Mouse (Mus musculus) adrenal gland, postnatal 0 days (tissue): ENCODE measurements around the gene Sec24c. TPM values are rescaled to one million over a fixed set of nuclear protein-coding genes. Genes with fewer than 3 reads are reported as not detected.

Experiments
- microRNA-seq: library from miRNA; unstranded; fragments of <30 nt; microRNA quantifications from one replicate; pipeline ENCODE4, GENCODE M21; 2016; ENCODE audit warnings: borderline replicate concordance; ENCODE audit not compliant: insufficient number of aligned reads
- polyA plus RNA-seq: library from polyadenylated mRNA; unstranded; fragments of >200 nt; fragmentation: Nextera tagmentation; extraction: Ambion mirVana; gene quantifications from 2 replicates; pipeline ENCODE4 v1.2.1, GENCODE M21; 2015

Sec24c gene
- polyA plus RNA-seq = 30.9 and 45.5 TPM in 2 replicates

DNA sequence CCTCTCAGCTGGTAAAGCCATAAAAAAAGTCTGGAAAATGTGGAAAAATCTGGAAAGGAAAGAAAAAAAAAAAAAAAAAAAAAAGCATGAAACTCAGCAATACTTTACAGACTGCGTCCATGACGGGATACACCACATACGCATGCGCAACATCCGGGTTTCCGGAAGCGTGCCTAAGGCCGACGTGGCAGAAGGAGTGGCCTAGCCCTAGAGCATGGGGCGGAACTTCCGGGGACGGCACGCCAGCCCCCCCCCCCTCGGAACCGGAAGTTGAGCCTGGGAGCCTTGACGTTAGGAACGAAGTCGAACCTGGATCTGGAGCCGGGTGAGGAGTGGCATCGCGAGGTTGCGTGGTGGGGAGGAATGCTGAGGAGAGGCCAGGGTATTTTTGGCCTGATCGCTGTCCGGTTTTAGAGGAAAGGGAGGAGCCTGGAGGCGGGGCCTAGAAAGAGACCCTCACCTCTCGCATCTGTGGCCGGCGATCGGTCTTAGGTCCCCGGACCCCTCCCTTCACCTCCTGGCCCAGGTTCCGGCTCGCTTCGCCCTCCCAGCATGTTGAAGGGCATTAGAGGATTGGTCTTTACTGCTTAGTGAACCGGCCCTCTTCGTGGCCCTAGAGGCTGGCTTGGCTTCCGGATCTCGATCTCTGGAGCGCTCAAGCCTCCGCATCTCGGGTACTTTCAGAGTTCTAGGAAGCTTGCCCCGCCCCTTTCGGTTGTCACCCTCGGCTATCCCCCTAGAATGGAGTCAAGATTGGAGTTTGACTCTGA is at the start of gene Sec24c:
Gene Sec24c (plus strand): TSS at position 245 of the 770 bp plus-strand sequence.

DNA sequence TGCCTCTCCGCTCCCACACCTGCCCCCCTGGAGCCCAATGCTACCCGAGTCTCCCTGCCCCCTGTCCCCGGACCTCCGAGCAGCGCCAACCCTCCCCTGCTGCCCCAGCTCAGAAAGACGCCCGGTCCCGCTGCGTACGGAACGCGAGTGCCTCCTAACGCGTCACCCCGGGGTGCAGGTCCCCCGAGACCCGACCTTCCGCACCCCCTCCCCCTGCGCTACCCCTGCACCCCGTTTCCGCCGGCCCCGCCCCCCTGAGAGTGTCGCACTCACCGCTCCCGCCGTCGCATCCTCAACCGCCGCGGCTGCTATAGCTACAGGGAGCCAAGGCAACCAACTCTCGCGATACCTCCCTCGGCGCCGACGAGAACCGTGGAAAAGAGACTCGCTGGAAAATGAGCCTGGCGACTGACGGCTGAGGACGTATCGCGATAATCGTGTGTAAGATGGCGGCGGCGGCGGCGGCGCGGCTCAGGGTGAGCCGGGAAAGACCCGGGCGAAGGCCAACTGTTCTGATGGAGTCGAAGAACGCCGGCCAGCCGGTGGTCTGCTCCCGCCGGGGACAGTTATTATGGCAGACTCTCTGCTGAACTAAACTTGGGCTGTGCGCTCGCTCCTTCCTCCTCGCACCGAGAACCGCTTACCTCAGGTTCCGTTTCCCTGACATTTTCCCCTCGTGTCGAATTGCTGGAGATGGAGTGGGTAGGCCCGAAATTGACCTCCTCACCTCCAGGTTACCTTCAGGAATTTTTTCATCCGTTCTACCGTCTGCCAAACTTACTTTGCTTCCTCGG is 33.3 kb upstream of the Sec24c start, which contains the start of gene Usp54:
Gene Usp54 (minus strand): TSS at position 420 of the 794 bp plus-strand sequence.

DNA sequence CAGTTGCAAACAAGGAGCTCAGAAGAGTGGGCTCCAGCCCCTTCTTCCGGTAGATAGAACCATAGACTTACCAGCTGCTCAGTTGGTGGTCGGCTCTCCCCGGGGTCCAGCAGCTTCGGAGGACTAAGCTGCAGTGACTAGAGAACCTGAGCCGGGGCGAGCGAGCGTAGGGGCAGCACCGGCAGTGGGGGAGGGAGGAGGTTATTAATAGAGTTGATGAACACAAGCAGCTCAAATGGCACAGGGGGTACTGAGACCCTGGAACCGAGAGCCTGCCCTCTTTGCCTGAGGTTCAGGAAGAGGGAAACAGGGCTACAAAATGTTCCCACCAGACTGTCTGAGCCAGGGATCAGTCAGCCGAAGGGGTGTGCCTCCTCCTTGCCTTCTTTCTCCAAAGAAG is 17.7 kb upstream of the Sec24c start, which contains the start of gene Myoz1:
Gene Myoz1 (minus strand): TSS at position 180 of the 400 bp plus-strand sequence.

DNA sequence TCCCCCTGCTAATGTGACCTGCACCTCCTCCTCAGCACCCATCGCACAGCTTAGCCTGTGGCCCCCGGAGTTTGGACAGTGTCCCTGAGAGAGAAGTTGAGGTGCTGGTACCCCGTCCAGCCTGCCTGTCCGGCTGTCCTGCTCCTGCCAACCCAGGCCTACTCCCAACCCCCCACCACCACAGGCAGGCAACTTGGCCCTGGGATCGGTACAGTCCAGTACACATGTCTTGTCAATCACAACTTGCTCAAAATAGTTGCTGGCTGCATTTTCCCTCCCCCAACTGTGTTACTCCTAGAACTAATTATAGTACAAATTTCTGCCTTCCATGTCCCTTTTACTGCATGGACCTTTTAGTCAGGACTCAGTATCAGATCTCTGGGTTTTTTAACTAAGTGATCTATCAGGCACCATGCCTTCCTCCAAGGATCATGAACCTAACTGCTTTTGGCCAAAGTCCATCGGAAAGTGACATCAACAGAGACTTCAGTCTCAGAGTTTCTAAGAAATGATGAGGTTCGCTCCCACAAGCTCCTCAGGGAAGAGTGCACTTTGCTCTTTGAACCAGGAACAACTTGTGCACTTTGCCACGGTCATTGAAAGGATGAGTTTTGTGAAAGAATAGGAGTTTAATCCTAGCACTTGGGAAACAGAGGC is 5.8 kb upstream of the Sec24c start, which contains the start of gene Synpo2l:
Gene Synpo2l (minus strand): TSS at position 201 of the 657 bp plus-strand sequence.

DNA sequence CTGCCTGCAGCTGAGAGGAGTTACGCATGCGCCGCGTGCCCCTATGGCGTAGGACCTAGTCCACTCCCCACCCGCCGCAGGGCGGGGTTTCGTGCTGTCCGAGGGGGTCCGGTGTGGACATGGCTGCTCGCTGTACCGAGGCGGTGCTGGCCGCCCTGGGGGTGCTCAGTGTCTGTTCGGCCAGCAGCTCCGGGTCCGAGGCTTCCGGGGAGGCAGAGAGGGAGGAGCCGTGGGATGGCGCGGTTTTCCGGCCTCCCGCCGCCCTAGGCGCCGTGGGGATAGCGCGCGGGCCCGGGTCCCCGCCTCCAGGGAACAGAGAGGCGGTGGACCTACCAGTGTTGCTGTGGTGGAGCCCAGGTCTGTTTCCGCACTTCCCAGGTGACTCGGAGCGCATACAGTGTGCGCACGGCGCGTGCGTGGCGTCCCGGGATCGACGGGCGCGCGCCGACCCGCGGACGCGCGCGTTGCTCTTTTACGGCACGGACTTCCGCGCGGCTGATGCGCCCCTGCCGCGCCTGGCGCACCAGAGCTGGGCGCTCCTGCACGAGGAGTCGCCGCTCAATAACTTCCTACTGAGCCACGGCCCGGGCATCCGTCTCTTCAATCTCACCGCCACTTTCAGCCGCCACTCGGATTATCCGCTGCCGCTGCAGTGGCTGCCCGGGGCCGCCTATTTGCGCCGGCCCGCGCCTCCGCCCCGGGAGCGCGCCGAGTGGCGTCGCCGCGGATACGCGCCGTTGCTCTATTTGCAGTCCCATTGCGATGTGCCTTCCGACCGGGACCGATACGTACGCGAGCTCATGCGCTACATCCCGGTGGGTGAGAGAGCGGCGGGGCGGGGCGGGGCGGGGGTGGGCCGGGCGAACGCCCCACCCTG is 21.0 kb downstream of the Sec24c start, which contains the start of gene Fut11:
Gene Fut11 (plus strand): TSS at position 85 of the 877 bp plus-strand sequence.

DNA sequence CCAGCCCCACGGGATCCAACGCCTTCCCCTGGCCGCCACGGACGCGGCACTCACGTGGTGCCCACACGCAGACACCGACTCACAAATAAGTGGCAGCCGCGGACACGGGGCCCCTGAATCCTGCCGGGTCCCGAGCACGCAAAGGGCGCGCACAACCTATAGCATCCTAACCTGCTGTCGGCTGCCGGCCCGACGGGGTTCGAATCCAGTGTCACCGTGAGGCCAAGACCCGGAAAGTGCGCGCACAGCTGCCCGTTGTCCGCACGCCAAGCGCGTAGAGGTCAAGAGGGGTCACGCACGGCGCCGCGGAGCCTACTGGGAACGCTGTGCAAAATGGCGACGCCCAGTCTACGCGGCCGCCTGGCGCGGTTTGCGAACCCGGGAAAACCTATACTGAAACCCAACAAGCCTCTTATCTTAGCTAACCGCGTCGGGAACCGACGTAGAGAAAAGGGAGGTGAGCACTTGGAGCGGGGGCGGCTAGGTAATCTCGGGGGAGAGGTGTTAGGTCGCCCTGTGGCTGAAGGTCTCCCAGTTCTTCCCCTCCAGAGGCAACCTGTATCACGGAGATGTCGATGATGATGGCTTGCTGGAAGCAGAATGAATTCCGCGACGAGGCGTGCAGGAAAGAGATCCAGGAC is 28.8 kb downstream of the Sec24c start, which contains the start of gene Chchd1:
Gene Chchd1 (plus strand): TSS at position 266 of the 641 bp plus-strand sequence.

DNA sequence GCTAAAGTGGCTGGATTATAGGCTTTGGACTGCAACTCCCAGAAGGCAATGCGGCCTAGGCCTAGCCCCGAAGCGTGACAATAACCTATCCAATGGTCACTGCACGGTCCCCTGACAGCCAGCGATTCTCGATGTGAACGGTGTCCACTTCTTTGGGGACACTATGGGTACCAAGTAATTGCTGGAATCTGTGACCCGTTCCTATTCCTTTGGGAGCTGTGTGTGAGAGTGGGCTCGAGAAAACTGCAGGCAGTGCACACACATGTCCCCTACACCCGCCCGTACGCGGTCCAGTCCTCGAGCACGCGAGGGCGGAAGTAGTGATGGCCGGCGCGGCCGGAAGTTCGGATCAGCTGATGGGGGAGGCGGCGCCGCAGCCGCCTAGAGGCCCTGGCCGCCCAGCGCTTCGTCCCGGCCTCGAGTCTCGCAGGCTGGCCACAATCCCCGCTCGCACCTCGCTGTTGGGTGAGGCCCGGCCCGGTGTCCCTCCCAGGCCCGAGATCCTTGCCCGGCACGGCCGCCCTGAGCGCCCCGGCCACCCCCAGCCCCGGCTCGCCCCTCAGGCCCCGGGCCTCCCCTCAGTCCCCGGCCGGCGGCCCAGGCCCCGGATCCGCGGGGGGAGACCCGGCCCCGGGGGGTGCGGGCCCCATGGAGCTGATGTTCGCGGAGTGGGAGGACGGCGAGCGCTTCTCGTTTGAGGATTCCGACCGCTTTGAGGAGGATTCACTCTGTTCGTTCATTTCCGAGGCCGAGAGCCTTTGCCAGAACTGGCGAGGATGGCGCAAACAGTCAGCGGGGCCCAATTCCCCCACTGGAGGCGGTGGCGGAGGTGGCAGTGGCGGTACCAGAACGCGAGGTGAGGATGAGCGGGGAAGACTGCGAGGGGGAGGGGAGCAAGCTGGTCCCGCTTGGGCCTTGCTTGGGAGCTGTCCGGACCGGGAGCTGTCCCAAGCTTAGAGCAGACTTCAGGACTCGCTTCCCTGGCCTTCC is 33.4 kb downstream of the Sec24c start, which contains the start of gene Zswim8:
Gene Zswim8 (plus strand): TSS at position 352 of the 990 bp plus-strand sequence.

DNA sequence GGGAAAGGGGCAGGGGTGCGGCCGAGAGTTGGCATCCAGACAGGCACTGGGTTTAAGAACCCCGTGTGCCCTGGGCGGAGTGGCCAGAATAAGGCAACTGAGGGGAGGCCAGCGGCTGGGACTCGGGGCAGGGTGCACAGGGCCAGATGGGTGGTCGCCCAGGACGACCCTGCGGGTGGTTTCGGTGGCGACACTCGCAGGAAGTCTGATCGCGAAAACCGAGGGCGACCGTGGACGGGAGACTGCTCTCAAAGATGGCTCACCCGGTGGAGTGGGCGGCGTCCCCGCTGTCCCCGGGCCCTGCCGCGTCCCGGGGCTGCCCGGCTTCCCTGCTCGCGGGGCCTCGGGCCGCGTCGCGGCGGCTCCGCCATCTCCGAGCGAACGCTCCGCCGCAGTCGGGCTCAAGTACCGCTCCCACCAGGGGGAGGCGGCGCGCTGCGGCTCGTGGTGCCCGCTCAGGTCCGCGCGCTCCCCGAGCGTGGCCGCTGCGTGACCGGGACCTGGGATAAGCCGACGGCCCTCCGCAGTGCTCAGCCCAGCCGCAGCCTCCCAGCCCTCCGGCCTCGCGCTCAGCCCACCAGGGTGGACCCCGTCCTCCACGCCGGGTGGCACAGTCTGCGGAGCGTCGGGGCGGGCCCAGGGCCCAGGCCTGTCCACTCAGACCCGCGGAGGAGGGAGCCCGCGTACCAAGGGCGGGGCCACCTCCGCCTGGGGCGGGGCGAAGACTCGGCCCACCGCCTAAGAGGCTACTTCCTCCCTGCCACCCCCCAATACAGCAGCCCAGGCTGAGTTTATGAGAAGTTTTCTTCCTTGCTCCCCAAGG is 60.1 kb downstream of the Sec24c start, which contains the start of gene Ndst2:
Gene Ndst2 (minus strand): TSS at position 611 of the 823 bp plus-strand sequence.

Small RNA genes lying within 50 kb of the gene (microRNA-seq; reads per million reads assigned to microRNA genes)
- gene Mir6946 = not detected

Other genes starting within 250 kb of the Sec24c start
- 1.4 and 1.7 TPM in 2 replicates for gene Cfap70, start 222.1 kb upstream of the Sec24c start, polyA plus RNA-seq
- gene Anxa7, start 194.2 kb upstream of the Sec24c start, polyA plus RNA-seq = 43.4 and 69.8 TPM in 2 replicates
- 0.35 TPM in 2 replicates for gene Mss51, start 177.4 kb upstream of the Sec24c start, polyA plus RNA-seq
- gene Ppp3cb, start 127.7 kb upstream of the Sec24c start, polyA plus RNA-seq = 29.0 and 31.8 TPM in 2 replicates
- gene Usp54, start 33.2 kb upstream of the Sec24c start, polyA plus RNA-seq = 2.5 and 3.9 TPM in 2 replicates
- gene Myoz1, start 17.8 kb upstream of the Sec24c start, polyA plus RNA-seq = 1.9 and 5.8 TPM in 2 replicates
- gene Synpo2l, start 6.0 kb upstream of the Sec24c start, polyA plus RNA-seq = 0.38 and 2.0 TPM in 2 replicates
- 28.4 and 31.5 TPM in 2 replicates for gene Fut11, start 20.7 kb downstream of the Sec24c start, polyA plus RNA-seq
- 344 and 686 TPM in 2 replicates for gene Chchd1, start 28.7 kb downstream of the Sec24c start, polyA plus RNA-seq
- 15.8 and 20.1 TPM in 2 replicates for gene Zswim8, start 33.2 kb downstream of the Sec24c start, polyA plus RNA-seq
- gene Ndst2, start 60.3 kb downstream of the Sec24c start, polyA plus RNA-seq = 13.2 and 18.0 TPM in 2 replicates
- gene Camk2g, start 119.8 kb downstream of the Sec24c start, polyA plus RNA-seq = 52.9 and 69.8 TPM in 2 replicates
- 2.0 and 3.5 TPM in 2 replicates for gene Plau, start 162.4 kb downstream of the Sec24c start, polyA plus RNA-seq